Mouse (Mus musculus) thymus, postnatal 10 days (tissue): ENCODE measurements around the gene Camk2b.
"Not testable (repeated sequence)": the region's sequence is repeated elsewhere in the genome, so short reads cannot be mapped to it uniquely, and the experiment has no call there.

ENCODE experiments used
- DNase-seq, 2 experiments: peaks; one replicate each; pipeline ENCODE4 v3.0.0; 2021; ENCODE audit warnings: low spot score in 2 of 2

Camk2b gene

GRCm38 (mm10) chr11:6066176-6066575, at the start of gene Camk2b:
Gene Camk2b, minus strand, starts transcription at chr11:6066362.
- DNase-seq: no peak

DNA sequence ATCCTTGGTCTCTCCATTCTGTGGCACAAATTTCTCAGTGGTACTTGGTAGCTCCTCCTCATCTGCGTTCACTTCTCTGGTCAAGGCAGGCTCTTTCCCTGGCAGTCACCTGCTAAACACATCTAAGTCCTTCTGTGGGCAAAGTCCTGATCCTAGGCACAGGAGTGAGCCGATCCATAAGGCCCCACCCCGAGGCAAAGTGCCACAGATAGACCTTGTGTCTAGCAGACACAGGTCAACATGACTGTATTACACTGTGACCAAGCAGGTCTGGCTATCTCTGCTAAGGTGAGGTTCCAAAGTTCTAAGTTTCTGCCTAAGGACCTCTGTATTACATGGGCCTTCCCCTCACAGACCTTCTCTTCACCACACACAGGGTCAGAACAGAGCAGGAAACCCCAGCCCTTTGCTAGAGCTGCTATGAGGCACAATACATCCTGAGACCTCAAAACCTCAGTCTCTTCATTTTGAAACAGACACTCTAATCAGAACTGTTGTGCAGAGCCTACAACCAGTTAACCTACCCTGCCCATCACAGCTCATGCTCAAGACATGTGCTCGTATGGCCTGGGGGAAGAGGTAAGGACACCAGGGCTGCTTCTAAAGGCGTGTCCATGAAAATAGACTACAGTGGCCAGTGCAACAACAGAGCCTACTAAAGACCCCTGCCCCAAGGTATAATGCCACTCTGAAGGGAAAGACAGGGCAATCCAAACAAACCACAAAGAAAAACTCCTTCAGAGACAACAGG, 45.7 kb upstream of the Camk2b start:
- no peak for DNase-seq

- no peak for DNase-seq
These were observed 43.8 kb upstream of the Camk2b start for GRCm38 (mm10) chr11:6109990-6110389.

DNA sequence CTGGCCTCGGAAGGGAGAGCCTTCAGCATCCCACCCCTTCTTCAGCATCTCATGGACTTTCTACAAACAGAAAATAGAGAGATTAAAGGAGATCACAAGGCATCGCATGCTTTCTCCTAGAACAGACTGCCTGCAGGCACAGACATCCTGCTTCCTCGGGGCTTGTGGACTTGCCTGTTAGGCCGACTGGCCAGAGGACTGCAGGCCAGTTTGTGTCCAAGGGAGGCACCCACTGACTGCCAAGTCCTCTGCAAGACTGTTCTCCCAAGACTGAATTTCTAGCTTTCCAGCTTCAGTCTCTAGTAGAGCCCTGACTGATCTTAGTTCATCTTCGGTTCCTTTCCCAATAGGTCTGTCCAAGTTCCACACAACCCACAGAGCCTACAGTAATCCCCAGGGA, 42.1 kb upstream of the Camk2b start:
- no peak for DNase-seq

- peak; percentile 32 to 34 for DNase-seq
These were observed 41.6 kb upstream of the Camk2b start for GRCm38 (mm10) chr11:6107722-6108121.

- no peak for DNase-seq
These were observed 38.6 kb upstream of the Camk2b start for GRCm38 (mm10) chr11:6104734-6105133.

DNA sequence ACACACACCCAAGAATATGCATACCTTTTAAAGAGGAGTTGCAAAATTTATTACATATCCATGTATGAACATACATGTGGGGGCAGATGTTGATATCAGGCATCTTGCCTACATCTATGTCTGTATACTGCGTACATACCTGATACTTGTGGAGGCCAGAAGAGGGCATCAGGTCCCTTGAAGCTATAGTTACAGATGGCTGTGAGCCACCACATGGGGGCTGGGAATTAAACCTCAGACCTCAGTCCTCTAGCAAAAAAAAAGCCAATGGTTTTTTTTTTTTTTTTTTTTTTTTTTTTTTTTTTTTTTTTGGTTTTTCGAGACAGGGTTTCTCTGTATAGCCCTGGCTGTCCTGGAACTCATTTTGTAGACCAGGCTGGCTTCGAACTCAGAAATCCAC, 30.5 kb upstream of the Camk2b start:
- DNase-seq: not testable (repeated sequence)

GRCm38 (mm10) chr11:6086991-6087390, 20.8 kb upstream of the Camk2b start:
- DNase-seq: no peak

GRCm38 (mm10) chr11:6078737-6079136, 12.6 kb upstream of the Camk2b start:
- no peak for DNase-seq

DNA sequence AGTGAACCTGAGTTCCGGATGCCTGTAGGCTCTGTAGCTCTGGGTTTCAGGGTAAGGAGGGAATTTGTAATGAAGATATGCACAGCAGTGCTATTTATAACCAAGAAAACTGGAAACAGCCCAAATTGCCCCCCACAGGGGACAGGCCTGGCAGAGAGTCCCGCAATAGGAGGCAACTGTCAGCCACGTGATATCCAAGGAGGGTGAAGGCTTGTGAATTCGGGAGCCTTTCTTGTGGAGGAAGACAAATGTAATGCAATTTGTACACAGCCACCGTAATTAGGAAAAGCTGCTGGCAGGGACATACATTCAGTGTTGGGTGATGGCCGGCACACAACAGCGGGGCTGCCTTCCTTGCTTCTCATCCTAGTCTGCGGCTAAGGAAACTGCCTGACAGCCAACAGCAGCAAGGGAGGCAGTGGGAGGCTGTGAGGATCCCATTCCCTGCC, 9.5 kb upstream of the Camk2b start:
- no peak for DNase-seq

DNA sequence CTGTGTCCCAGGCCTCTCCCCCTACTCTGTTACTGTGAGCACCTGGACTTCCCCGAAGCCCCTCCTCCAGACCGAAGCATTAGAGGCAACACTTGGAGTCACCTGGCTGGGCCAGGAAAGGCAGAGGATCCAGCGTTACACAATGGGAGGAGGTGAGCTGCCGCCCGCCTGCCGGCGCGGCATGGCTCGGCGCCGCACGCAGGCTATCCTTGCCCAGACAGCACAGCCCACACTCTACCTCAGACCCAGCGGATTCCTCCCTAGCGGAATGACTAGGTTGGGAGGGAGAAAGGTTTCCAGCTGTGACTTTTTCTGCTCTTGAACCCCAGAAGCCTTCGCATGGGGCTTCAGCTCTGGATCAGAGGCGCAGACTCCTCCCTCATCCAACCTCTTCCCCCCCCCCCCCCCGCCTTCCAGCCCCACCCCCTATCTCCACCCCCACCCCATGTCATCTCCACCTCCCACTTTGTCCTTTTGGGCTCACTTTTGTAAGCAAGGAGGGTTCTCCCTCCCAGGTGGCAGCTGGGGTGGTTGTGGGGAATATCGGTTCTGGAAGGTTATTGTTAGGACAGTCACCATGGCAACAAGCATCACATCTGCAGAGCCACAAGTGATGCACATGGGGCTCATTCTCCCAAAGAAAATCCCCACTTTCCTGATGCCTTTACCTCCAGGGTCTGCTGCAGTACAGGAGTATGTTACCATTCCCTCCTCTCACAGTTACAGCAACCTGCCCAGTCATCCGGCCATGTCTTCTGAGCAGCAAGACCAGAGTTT, 2.2 kb upstream of the Camk2b start:
- no peak for DNase-seq

DNA sequence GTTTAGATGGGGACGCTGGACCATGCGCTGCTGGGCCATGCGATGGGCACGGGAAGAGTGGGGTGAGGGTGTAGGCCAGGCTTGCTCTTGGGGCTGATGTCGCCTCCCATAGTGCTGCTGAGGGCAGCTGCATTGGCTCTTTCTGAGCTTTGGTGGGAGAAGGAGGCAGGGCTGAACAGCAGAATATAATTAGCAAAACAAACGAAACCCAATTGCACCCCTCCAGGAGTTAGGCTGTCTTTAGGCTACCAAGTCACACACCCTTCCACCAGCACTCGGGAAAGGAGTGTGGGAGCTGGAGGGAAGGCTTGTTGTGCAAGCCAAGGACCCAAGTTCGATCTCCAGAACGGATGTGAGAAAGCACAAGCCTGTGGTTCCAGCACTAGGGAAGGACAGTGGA, 998 bp upstream of the Camk2b start:
- no peak for DNase-seq

DNA sequence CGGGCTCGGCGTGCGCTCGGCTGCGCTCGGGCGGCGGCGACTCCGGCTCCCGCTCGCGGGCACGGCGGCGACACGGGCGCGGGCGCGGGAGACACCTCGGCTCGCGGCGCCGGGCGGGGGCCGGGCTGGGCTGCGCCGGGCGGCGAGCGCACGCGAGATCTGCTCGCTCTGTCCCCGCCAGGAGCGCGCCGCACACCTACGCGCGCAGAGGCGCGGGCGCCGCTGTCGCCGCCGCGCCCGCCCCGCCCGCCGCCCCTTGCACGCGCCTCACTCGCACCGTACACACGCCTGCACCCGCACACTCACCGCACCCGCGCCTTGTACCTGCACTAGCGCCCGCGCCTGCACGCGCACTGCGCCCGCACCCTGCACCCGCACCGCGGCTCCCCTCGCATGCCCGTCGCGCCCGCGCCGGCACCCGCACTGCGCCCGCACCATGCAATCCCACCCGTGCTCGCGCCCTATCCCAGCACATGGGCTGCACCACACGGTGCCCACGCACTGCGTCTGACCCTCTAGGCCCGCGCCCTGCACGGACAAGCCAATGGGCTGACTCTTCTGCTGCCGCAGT, 526 bp downstream of the Camk2b start:
- DNase-seq: no peak

GRCm38 (mm10) chr11:6065046-6065521, 1.1 kb downstream of the Camk2b start:
- DNase-seq: no peak

DNA sequence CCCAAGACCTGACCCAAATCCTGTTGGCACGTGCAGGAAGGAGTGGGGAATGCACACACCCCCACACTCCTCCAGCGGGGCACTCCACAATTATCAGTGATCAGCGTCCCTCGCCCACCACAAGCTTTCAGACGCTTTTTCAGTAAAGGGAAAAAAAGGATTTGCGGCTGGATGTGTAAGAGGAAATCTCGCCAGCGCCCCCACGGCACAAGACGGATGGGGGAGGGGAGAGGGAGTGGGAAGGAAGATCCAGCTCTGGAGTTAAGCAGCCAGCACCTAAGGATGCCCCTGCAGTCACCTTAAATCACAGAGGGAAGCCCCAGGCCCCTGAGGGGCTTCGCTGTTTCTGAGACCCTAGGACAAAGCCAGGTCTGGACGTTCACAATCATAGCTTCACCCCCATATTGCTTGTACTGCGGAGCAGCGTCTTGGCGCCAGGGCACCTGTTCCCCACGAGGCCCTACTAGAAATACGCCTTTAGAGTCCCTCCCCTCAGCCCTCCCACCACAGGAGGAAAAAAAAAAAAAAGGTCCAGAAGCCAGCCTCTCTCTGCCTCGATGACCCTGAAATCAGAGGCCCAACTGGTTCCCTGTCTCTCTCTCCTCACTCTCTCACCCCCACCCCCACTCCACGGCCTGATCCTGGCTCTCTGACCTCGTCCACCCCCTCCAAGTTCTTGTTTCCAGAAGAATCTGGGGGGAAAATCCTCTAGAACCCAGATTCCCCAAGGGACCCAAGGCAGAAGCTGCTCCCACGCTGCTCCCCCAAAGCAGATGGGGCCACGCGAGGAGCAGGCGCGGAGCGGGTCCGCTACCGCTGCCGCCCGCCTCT, 1.7 kb downstream of the Camk2b start:
- no peak for DNase-seq

- no peak for DNase-seq
These were observed 2.5 kb downstream of the Camk2b start for GRCm38 (mm10) chr11:6063501-6064214.

GRCm38 (mm10) chr11:6063065-6063464, 3.1 kb downstream of the Camk2b start:
- no peak for DNase-seq

DNA sequence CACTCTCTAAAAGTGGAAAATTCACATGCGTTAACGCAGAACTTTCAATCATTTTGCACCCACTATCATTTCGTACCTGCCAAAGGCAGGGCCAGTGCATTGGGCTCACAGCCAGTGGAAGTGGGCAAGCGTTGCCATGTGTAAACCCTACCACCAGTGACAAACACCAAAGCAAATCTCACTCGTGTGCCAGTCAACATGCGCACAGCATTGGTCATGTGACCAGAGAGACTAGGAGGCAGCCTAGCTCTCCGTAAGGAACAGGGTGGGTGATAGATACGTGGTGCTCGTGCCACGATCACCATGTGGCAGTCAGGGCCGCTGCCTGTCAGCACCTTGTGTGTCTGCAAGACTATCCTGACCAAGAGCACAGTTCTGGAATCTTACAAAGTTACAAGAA, 3.8 kb downstream of the Camk2b start:
- no peak for DNase-seq

- DNase-seq: no peak
These were observed 4.3 kb downstream of the Camk2b start for GRCm38 (mm10) chr11:6061891-6062290.

- DNase-seq: no peak
These were observed 7.0 kb downstream of the Camk2b start for GRCm38 (mm10) chr11:6059162-6059561.

DNA sequence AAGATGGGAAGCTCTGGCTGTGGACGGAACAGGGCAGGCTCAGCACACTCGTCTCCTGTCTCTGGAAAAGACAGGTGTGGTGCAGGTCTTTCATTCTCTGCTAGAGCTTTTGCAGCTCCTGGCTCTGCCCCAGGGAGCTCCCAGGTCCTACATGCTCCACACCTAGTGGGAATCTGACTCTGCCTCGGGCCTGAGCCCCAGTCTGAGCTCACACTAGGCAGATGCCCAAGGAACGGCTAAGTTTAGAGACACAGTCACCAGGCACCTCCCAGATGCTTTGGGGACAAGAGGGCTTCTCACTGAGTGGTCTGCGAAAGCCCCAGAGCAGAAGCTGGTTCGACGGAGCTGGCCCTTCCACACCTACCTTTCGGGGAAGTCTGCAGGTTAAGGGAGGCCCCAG, 12.8 kb downstream of the Camk2b start:
- DNase-seq: no peak
